Mouse (Mus musculus) heart, postnatal 0 days (tissue): ENCODE measurements around the gene Gm44503. TPM values are rescaled to one million over a fixed set of nuclear protein-coding genes. Genes with fewer than 3 reads are reported as not detected.

ENCODE experiments used
- ATAC-seq: fragments of 200-750 bp; cut with Nextera tagmentation; 2 replicates; pipeline ENCODE4 v1.8.0; 2017; ENCODE audit warnings: low read depth, moderate number of reproducible peaks, moderate library complexity; ENCODE audit not compliant: insufficient read depth
- DNase-seq: peaks from one replicate; pipeline ENCODE4 v3.0.0-alpha.2; 2016; ENCODE audit warnings: low spot score
- H3K27ac ChIP-seq: fragments of 300-500 bp; sonication (generic); 2 replicates; pipeline ENCODE4 v1.5.1; 2014; ENCODE audit warnings: low read depth, mild to moderate bottlenecking
- H3K27me3 ChIP-seq: fragments of 300-500 bp; sonication (generic); 2 replicates; pipeline ENCODE4 v1.6.1; 2014; ENCODE audit warnings: low read length, mixed read lengths; ENCODE audit not compliant: control insufficient read depth, insufficient read depth
- H3K36me3 ChIP-seq: fragments of 300-500 bp; sonication (generic); replicated peaks from 2 replicates; pipeline ENCODE4 v1.6.1; 2014; ENCODE audit warnings: low read length, mixed read lengths; ENCODE audit not compliant: control insufficient read depth, insufficient read depth
- H3K4me1 ChIP-seq: fragments of 300-500 bp; sonication (generic); 2 replicates; pipeline ENCODE4 v1.6.1; 2014; ENCODE audit warnings: antibody characterized with exemption; ENCODE audit not compliant: control insufficient read depth, insufficient read depth
- H3K4me2 ChIP-seq: fragments of 300-500 bp; sonication (generic); 2 replicates; pipeline ENCODE4 v1.6.1; 2014; ENCODE audit warnings: low read depth, mild to moderate bottlenecking, low read length, moderate library complexity
- H3K4me3 ChIP-seq: fragments of 300-500 bp; sonication (generic); 2 replicates; pipeline ENCODE4 v1.5.1; 2014; ENCODE audit warnings: low read depth, low read length
- H3K9ac ChIP-seq: fragments of 300-500 bp; sonication (generic); replicated peaks from 2 replicates; pipeline ENCODE4 v1.6.1; 2014; ENCODE audit warnings: low read depth, low read length, mixed read lengths
- H3K9me3 ChIP-seq: fragments of 300-500 bp; sonication (generic); replicated peaks from 2 replicates; pipeline ENCODE4 v1.6.1; 2016; ENCODE audit warnings: low read length; ENCODE audit not compliant: control insufficient read depth
- CTCF ChIP-seq: IDR thresholded peaks from 2 replicates; pipeline ENCODE4 v1.5.1; 2016; ENCODE audit warnings: antibody characterized with exemption, control low read depth, low read depth
- EP300 ChIP-seq: IDR thresholded peaks from 2 replicates; pipeline ENCODE4 v1.6.1; 2016; ENCODE audit warnings: antibody characterized with exemption, low read depth
- WGBS: fragments of 180-500 bp; shearing (Covaris S2); extraction: QIAGEN DNeasy Blood & Tissue Kit; methylation state at CpG from one replicate; pipeline ENCODE4 v1.1.7; 2014; 5-methylcytosine and 5-hydroxymethylcytosine counted together
- polyA plus RNA-seq: library from polyadenylated mRNA; unstranded; fragments of >200 nt; fragmentation: Nextera tagmentation; extraction: Ambion mirVana; gene quantifications from 2 replicates; pipeline ENCODE4 v1.2.1, GENCODE M21; 2015
- total RNA-seq: library from RNA; depleted of rRNA; stranded (reverse); fragments of >200 nt; gene quantifications from 2 replicates; pipeline ENCODE4 v1.2.3, GENCODE M21; 2014; ENCODE audit warnings: low replicate concordance

Gm44503 gene
- total and polyA plus RNA-seq, 2 experiments from 2014 or later: not detected

DNA sequence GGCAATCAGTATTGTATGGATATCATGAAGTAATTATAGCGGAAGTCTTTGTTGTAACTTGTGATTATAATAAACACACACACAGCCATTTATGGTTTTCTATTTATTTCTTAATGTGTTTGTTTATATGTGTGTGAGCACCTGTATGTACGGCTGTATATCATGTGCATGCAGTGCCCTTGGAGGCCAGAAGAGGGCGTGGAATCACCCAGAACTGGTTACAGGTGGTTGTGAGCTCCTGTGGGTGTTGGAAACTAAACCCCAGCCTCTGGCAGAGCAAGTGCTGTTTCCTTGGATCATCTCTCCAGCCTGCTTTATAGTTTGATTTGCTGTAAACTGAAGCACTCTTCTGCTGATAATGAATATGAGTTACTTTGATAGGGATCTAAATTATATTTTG is 15.2 kb upstream of the Gm44503 start:
- Histone ChIP-seq H3K9ac (no peak overlapping the region), H3K4me2 (no peak overlapping the region), H3K27ac (no peak overlapping the region), H3K27me3 (no peaks in the 10 kb centered on the region), H3K4me3 (no peak overlapping the region), H3K4me1 (no peaks in the 10 kb centered on the region), H3K36me3 (peaks cover 11% of the 10 kb centered on the region), H3K9me3 (peaks cover 7% of the 10 kb centered on the region; the same call in 1 of the 2 replicates)
- TF ChIP-seq EP300: no peak
- ATAC-seq (no peak), DNase-seq (no peak)
- 60% methylated on average over 3 of the region's 3 CpGs for WGBS

DNA sequence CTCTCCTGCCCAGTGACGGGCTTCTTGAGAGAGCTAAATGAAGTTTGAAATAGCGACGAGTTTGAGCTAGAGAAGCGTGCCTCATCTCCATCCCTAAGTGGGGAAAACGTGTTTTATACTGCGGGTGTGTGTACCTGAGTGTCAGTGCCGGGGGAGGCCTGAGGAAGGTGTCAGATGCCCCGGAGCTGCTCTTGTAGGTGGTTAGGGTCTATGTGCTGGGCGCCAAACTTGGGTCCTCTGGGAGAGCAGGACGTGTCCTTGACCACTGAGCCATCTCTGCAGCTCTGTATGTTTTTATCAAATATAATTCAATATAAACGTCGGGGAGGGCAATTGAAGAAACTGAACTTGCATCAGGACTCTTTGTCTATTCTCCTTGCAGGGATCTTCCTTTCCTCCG is 14.4 kb upstream of the Gm44503 start:
- 83% methylated on average over 13 of the region's 13 CpGs for WGBS
- ATAC-seq (no peak), DNase-seq (no peak)
- Histone ChIP-seq H3K4me3 (no peak overlapping the region), H3K27ac (no peak overlapping the region), H3K4me2 (no peak overlapping the region), H3K36me3 (peaks cover 11% of the 10 kb centered on the region), H3K9me3 (peaks cover 7% of the 10 kb centered on the region; the same call in 1 of the 2 replicates), H3K27me3 (no peaks in the 10 kb centered on the region), H3K9ac (no peak overlapping the region), H3K4me1 (no peaks in the 10 kb centered on the region)
- TF ChIP-seq EP300 (no peak), CTCF (no peak)

- 97% methylated on average over 1 of the region's 1 CpGs for WGBS
- no peak overlapping the region for H3K4me3 ChIP-seq
- peaks cover 7% of the 10 kb centered on the region; the same call in 1 of the 2 replicates for H3K9me3 ChIP-seq
- H3K4me2 ChIP-seq: no peak overlapping the region
- ATAC-seq (no peak), DNase-seq (no peak)
- H3K27me3 ChIP-seq: no peaks in the 10 kb centered on the region
- H3K4me1 ChIP-seq: no peaks in the 10 kb centered on the region
- H3K9ac ChIP-seq: no peak overlapping the region
- no peak overlapping the region for H3K27ac ChIP-seq
- TF ChIP-seq EP300 (no peak), CTCF (no peak)
- peaks cover 11% of the 10 kb centered on the region for H3K36me3 ChIP-seq
These were observed 11.6 kb upstream of the Gm44503 start for GRCm38 (mm10) chr9:72947010-72947409.

GRCm38 (mm10) chr9:72949572-72949971 is 9.1 kb upstream of the Gm44503 start:
- Histone ChIP-seq H3K36me3 (peaks cover 11% of the 10 kb centered on the region), H3K27me3 (no peaks in the 10 kb centered on the region), H3K9ac (no peak overlapping the region), H3K4me3 (no peak overlapping the region), H3K9me3 (peaks cover 7% of the 10 kb centered on the region; the same call in 1 of the 2 replicates), H3K4me1 (no peaks in the 10 kb centered on the region), H3K4me2 (no peak overlapping the region), H3K27ac (no peak overlapping the region)
- TF ChIP-seq EP300 (no peak), CTCF (no peak)
- ATAC-seq (no peak), DNase-seq (no peak)
- WGBS: 70% methylated on average over 7 of the region's 7 CpGs

GRCm38 (mm10) chr9:72954746-72955145 is 3.9 kb upstream of the Gm44503 start:
- Histone ChIP-seq H3K4me3 (no peak overlapping the region), H3K36me3 (no peaks in the 10 kb centered on the region), H3K9ac (no peak overlapping the region), H3K9me3 (no peaks in the 10 kb centered on the region), H3K27me3 (no peaks in the 10 kb centered on the region), H3K27ac (no peak overlapping the region), H3K4me1 (no peaks in the 10 kb centered on the region; the same call in 1 of the 2 replicates), H3K4me2 (no peak overlapping the region)
- ATAC-seq (no peak), DNase-seq (no peak)
- WGBS: 63% methylated on average over 2 of the region's 2 CpGs
- TF ChIP-seq CTCF (peak; percentile 26; the same call in 1 of the 2 replicates), EP300 (no peak)

GRCm38 (mm10) chr9:72955546-72955945 is 3.1 kb upstream of the Gm44503 start:
- TF ChIP-seq EP300 (no peak), CTCF (peak; percentile 68)
- ATAC-seq (no peak; the same call in 1 of the 2 replicates), DNase-seq (no peak)
- Histone ChIP-seq H3K4me3 (no peak overlapping the region), H3K27ac (no peak overlapping the region), H3K9me3 (no peaks in the 10 kb centered on the region), H3K27me3 (no peaks in the 10 kb centered on the region), H3K36me3 (no peaks in the 10 kb centered on the region), H3K4me2 (no peak overlapping the region), H3K9ac (no peak overlapping the region), H3K4me1 (no peaks in the 10 kb centered on the region; the same call in 1 of the 2 replicates)
- 17% methylated on average over 1 of the region's 1 CpGs for WGBS
